Mouse (Mus musculus): ENCODE measurements around the gene Polr2a. TPM values are rescaled to one million over a fixed set of nuclear protein-coding genes. Genes with fewer than 3 reads are reported as not detected.
A peak's percentile ranks its signal among the peaks of the same experiment; 100 is the strongest.

The Polr2a gene
- polyA plus RNA-seq, 1 experiment = 49.2 TPM

GRCm38 (mm10) chr11:69778258-69778982, 20.0 kb upstream of the Polr2a start:
- TF ChIP-seq CTCF (IDR thresholded peaks at IDR 0.05; ENCODE audit: control insufficient read depth, insufficient read depth, low read length) (no peak), POLR2A (IDR thresholded peaks at IDR 0.05; ENCODE audit: borderline replicate concordance, control insufficient read depth, low read depth, low read length) (no peak)
- H3K27ac ChIP-seq (ENCODE audit: control insufficient read depth, insufficient read depth, low read depth, low read length, poor library complexity) = no peak overlapping the region
- no peaks in the 10 kb centered on the region; the same call in 1 of the 2 replicates for H3K4me1 ChIP-seq (ENCODE audit: control insufficient read depth, insufficient read depth, low read length)
- H3K4me3 ChIP-seq (replicated peaks; ENCODE audit: control insufficient read depth, low read depth, low read length) = no peak overlapping the region
- WGBS = 73% methylated on average over 23 of the region's 23 CpGs

DNA sequence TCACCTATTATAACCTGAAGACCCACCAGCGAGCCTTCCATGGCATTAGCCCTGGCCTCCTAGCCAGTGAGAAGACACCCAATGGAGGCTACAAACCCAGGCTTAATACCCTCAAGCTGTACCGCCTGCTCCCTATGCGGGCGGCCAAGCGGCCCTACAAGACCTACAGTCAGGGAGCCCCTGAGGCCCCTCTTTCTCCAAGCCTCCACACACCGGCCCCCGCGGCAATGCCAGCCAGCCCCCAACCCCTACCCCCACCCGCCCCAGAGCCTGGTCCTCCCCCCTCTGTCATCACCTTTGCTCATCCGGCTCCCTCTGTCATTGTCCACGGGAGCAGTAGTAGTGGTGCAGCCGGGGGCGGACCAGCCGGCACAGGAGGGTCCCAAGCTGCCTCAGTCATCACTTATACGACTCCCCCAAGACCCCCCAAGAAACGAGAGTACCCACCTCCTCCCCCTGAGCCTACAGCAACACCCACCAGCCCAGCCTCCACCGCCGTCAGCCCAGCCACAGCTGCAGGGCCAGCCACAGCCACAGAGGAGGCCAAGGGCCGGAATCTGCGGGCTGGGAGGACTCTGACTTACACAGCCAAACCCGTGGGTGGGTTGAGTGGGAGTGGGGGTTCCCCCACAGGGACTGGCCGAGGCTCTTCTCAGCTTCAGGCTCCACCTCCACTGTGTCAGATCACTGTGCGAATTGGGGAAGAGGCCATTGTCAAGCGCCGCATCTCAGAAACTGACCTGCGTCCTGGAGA, 19.2 kb upstream of the Polr2a start:
- H3K27ac ChIP-seq (ENCODE audit: control insufficient read depth, insufficient read depth, low read depth, low read length, poor library complexity) = no peak overlapping the region
- TF ChIP-seq CTCF (IDR thresholded peaks at IDR 0.05; ENCODE audit: control insufficient read depth, insufficient read depth, low read length) = no peak
- no peak for TF ChIP-seq POLR2A (IDR thresholded peaks at IDR 0.05; ENCODE audit: borderline replicate concordance, control insufficient read depth, low read depth, low read length)
- H3K4me3 ChIP-seq (replicated peaks; ENCODE audit: control insufficient read depth, low read depth, low read length) = no peak overlapping the region
- WGBS = 64% methylated on average over 26 of the region's 26 CpGs
- no peaks in the 10 kb centered on the region; the same call in 1 of the 2 replicates for H3K4me1 ChIP-seq (ENCODE audit: control insufficient read depth, insufficient read depth, low read length)

DNA sequence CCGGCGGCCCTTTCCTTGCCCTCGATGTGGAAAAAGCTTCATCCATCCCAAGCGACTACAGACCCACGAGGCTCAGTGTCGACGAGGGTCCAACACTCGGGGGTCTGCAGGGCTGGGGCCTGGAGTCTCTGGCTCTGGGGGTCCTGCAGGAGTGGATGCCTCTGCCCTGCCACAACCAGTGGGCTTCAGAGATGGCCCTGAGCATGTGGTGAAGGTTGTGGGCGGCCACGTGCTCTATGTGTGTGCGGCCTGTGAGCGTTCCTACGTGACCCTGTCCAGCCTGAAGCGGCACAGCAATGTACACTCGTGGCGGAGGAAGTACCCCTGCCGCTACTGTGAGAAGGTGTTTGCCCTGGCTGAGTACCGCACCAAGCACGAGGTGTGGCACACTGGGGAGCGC, 18.1 kb upstream of the Polr2a start:
- WGBS = 89% methylated on average over 20 of the region's 20 CpGs
- Histone ChIP-seq H3K4me1 (ENCODE audit: control insufficient read depth, insufficient read depth, low read length) (no peaks in the 10 kb centered on the region; the same call in 1 of the 2 replicates), H3K27ac (ENCODE audit: control insufficient read depth, insufficient read depth, low read depth, low read length, poor library complexity) (no peak overlapping the region), H3K4me3 (replicated peaks; ENCODE audit: control insufficient read depth, low read depth, low read length) (no peak overlapping the region)
- TF ChIP-seq POLR2A (IDR thresholded peaks at IDR 0.05; ENCODE audit: borderline replicate concordance, control insufficient read depth, low read depth, low read length) = no peak
- no peak for TF ChIP-seq CTCF (IDR thresholded peaks at IDR 0.05; ENCODE audit: control insufficient read depth, insufficient read depth, low read length)

DNA sequence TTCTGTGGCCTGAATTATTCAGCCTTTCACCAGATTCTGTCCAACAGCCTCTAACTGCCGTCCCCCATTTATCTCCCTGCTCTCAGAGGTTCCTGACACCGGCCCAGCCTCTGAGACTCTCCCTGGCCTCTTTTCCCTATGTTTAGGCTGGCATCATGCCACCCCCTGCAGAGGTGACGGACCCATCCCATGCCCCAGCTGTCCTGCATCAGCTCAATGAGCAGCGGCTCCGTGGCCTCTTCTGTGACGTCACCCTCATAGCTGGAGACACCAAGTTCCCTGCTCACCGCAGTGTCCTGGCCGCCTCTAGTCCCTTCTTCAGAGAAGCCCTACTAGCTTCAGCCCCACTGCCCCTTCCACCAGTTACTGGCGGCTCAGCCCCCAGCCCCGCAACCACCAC, 17.3 kb upstream of the Polr2a start:
- 87% methylated on average over 10 of the region's 10 CpGs for WGBS
- Histone ChIP-seq H3K27ac (ENCODE audit: control insufficient read depth, insufficient read depth, low read depth, low read length, poor library complexity) (no peak overlapping the region), H3K4me3 (replicated peaks; ENCODE audit: control insufficient read depth, low read depth, low read length) (no peak overlapping the region)

DNA sequence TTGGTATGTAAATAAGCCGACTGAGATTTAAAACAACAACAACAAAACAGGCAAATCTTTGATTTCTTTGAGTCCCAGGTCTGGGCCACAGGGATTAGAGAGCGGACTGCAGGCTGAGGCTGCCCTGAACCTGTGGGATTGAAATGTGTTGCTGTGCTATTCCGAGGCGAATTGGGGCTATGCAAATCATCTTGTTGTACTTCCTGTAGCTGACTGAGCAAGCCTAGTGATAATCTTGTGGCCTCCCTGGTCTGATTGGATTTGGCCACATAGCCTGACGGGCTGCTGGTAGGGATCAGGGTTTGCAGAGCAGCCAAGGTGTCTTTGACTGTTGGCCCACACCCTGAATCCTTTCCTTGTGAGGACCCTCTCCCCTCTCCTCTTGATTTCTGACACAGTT, 16.5 kb upstream of the Polr2a start:
- H3K4me1 ChIP-seq (ENCODE audit: control insufficient read depth, insufficient read depth, low read length) = no peaks in the 10 kb centered on the region; the same call in 1 of the 2 replicates
- peak overlapping the region; percentile 41; the same call in 1 of the 2 replicates for H3K27ac ChIP-seq (ENCODE audit: control insufficient read depth, insufficient read depth, low read depth, low read length, poor library complexity)
- H3K4me3 ChIP-seq (replicated peaks; ENCODE audit: control insufficient read depth, low read depth, low read length) = no peak overlapping the region
- TF ChIP-seq POLR2A (IDR thresholded peaks at IDR 0.05; ENCODE audit: borderline replicate concordance, control insufficient read depth, low read depth, low read length) = no peak
- no peak for TF ChIP-seq CTCF (IDR thresholded peaks at IDR 0.05; ENCODE audit: control insufficient read depth, insufficient read depth, low read length)
- 43% methylated on average over 5 of the region's 5 CpGs for WGBS

More for the DNA sequence above, 17.3 kb upstream of the Polr2a start:
- no peaks in the 10 kb centered on the region; the same call in 1 of the 2 replicates for H3K4me1 ChIP-seq (ENCODE audit: control insufficient read depth, insufficient read depth, low read length)
- TF ChIP-seq POLR2A (IDR thresholded peaks at IDR 0.05; ENCODE audit: borderline replicate concordance, control insufficient read depth, low read depth, low read length) = no peak
- no peak for TF ChIP-seq CTCF (IDR thresholded peaks at IDR 0.05; ENCODE audit: control insufficient read depth, insufficient read depth, low read length)

- 80% methylated on average over 4 of the region's 4 CpGs for WGBS
These were observed 9.1 kb upstream of the Polr2a start for GRCm38 (mm10) chr11:69767625-69767909.

GRCm38 (mm10) chr11:69766872-69767624, 8.6 kb upstream of the Polr2a start:
- TF ChIP-seq CTCF (IDR thresholded peaks at IDR 0.05; ENCODE audit: control insufficient read depth, insufficient read depth, low read length) (no peak), POLR2A (IDR thresholded peaks at IDR 0.05; ENCODE audit: borderline replicate concordance, control insufficient read depth, low read depth, low read length) (no peak)
- Histone ChIP-seq H3K4me1 (ENCODE audit: control insufficient read depth, insufficient read depth, low read length) (no peaks in the 10 kb centered on the region; the same call in 1 of the 2 replicates), H3K4me3 (replicated peaks; ENCODE audit: control insufficient read depth, low read depth, low read length) (no peak overlapping the region), H3K27ac (ENCODE audit: control insufficient read depth, insufficient read depth, low read depth, low read length, poor library complexity) (no peak overlapping the region)
- 79% methylated on average over 13 of the region's 13 CpGs for WGBS

More at GRCm38 (mm10) chr11:69767625-69767909, 9.1 kb upstream of the Polr2a start:
- Histone ChIP-seq H3K27ac (ENCODE audit: control insufficient read depth, insufficient read depth, low read depth, low read length, poor library complexity) (no peak overlapping the region), H3K4me3 (replicated peaks; ENCODE audit: control insufficient read depth, low read depth, low read length) (no peak overlapping the region), H3K4me1 (ENCODE audit: control insufficient read depth, insufficient read depth, low read length) (no peaks in the 10 kb centered on the region; the same call in 1 of the 2 replicates)
- TF ChIP-seq POLR2A (IDR thresholded peaks at IDR 0.05; ENCODE audit: borderline replicate concordance, control insufficient read depth, low read depth, low read length) (no peak), CTCF (IDR thresholded peaks at IDR 0.05; ENCODE audit: control insufficient read depth, insufficient read depth, low read length) (no peak)
